Mouse (Mus musculus) hindbrain, embryonic 12.5 days (tissue): ENCODE data around the gene Sugp1. TPM values are rescaled to one million over a fixed set of nuclear protein-coding genes. Genes with fewer than 3 reads are reported as not detected.

Experiments used
- ATAC-seq: fragments of 200-750 bp; cut with Nextera tagmentation; 2 replicates; pipeline ENCODE4 v1.8.0; 2017; ENCODE audit warnings: moderate TSS enrichment; ENCODE audit not compliant: low FRiP score
- H3K27ac ChIP-seq: fragments of 300-500 bp; sonication (generic); 2 replicates; pipeline ENCODE4 v1.5.1; 2016; ENCODE audit warnings: mild to moderate bottlenecking
- H3K27me3 ChIP-seq: fragments of 300-500 bp; sonication (generic); 2 replicates; pipeline ENCODE4 v1.6.1; 2016; ENCODE audit warnings: mild to moderate bottlenecking
- H3K36me3 ChIP-seq: fragments of 300-500 bp; sonication (generic); 2 replicates; pipeline ENCODE4 v1.6.1; 2016; ENCODE audit warnings: mild to moderate bottlenecking
- H3K4me1 ChIP-seq: fragments of 300-500 bp; sonication (generic); 2 replicates; pipeline ENCODE4 v1.6.1; 2016
- H3K4me2 ChIP-seq: fragments of 300-500 bp; sonication (generic); replicated peaks from 2 replicates; pipeline ENCODE4 v1.6.1; 2016; ENCODE audit warnings: mild to moderate bottlenecking
- H3K4me3 ChIP-seq: fragments of 300-500 bp; sonication (generic); 2 replicates; pipeline ENCODE4 v1.5.1; 2016; ENCODE audit warnings: mild to moderate bottlenecking
- H3K9ac ChIP-seq: fragments of 300-500 bp; sonication (generic); 2 replicates; pipeline ENCODE4 v1.6.1; 2016; ENCODE audit warnings: mild to moderate bottlenecking, moderate library complexity
- H3K9me3 ChIP-seq: fragments of 300-500 bp; sonication (generic); replicated peaks from 2 replicates; pipeline ENCODE4 v1.6.1; 2016; ENCODE audit warnings: mild to moderate bottlenecking
- WGBS: fragments of 180-500 bp; shearing (Covaris S2); methylation state at CpG from one replicate; pipeline ENCODE4 v1.1.7; 2016; 5-methylcytosine and 5-hydroxymethylcytosine counted together
- polyA plus RNA-seq: library from polyadenylated mRNA; unstranded; fragments of >200 nt; fragmentation: Nextera tagmentation; extraction: Ambion mirVana; gene quantifications from 2 replicates; pipeline ENCODE4 v1.2.1, GENCODE M21; 2016

Gene Sugp1
- polyA plus RNA-seq, 1 experiment from 2014 or later: 53.7 TPM

- Histone ChIP-seq H3K4me2 (no peak overlapping the region), H3K4me1 (peaks cover 37% of the 10 kb centered on the region), H3K9ac (no peak overlapping the region), H3K27me3 (peaks cover 66% of the 10 kb centered on the region), H3K36me3 (peaks cover 7% of the 10 kb centered on the region), H3K4me3 (no peak overlapping the region), H3K27ac (no peak overlapping the region), H3K9me3 (no peaks in the 10 kb centered on the region)
- peak; percentile 18; the same call in 1 of the 2 replicates for ATAC-seq
- WGBS: 46% methylated on average over 9 of the region's 9 CpGs
Observed at GRCm38 (mm10) chr8:70089296-70089960, 46.8 kb downstream of the Sugp1 start.

GRCm38 (mm10) chr8:70092786-70093185 is 50.2 kb downstream of the Sugp1 start:
- no peak for ATAC-seq
- no peak overlapping the region for H3K4me3 ChIP-seq
- no peaks in the 10 kb centered on the region for H3K9me3 ChIP-seq
- no peak overlapping the region for H3K4me2 ChIP-seq
- no peak overlapping the region for H3K9ac ChIP-seq
- 67% methylated on average over 8 of the region's 8 CpGs for WGBS
- peaks cover 25% of the 10 kb centered on the region for H3K4me1 ChIP-seq
- peaks cover 32% of the 10 kb centered on the region for H3K27me3 ChIP-seq
- no peak overlapping the region for H3K27ac ChIP-seq
- peaks cover 38% of the 10 kb centered on the region for H3K36me3 ChIP-seq

- no peak overlapping the region for H3K4me3 ChIP-seq
- H3K36me3 ChIP-seq: peaks cover 90% of the 10 kb centered on the region
Observed at GRCm38 (mm10) chr8:70099276-70099675, 56.7 kb downstream of the Sugp1 start.

GRCm38 (mm10) chr8:70100241-70100640 is 57.6 kb downstream of the Sugp1 start:
- Histone ChIP-seq H3K9me3 (no peaks in the 10 kb centered on the region), H3K4me3 (no peak overlapping the region), H3K27me3 (no peaks in the 10 kb centered on the region), H3K9ac (no peak overlapping the region), H3K4me2 (no peak overlapping the region), H3K36me3 (peaks cover 93% of the 10 kb centered on the region), H3K4me1 (peaks cover 5% of the 10 kb centered on the region), H3K27ac (no peak overlapping the region)
- 92% methylated on average over 8 of the region's 8 CpGs for WGBS
- ATAC-seq: no peak

More at GRCm38 (mm10) chr8:70099276-70099675, 56.7 kb downstream of the Sugp1 start:
- WGBS: 81% methylated on average over 8 of the region's 8 CpGs
- Histone ChIP-seq H3K4me1 (no peaks in the 10 kb centered on the region), H3K27me3 (no peaks in the 10 kb centered on the region), H3K27ac (no peak overlapping the region), H3K4me2 (no peak overlapping the region), H3K9me3 (no peaks in the 10 kb centered on the region), H3K9ac (no peak overlapping the region)
- ATAC-seq: no peak

- Histone ChIP-seq H3K36me3 (peaks cover 92% of the 10 kb centered on the region), H3K4me1 (peaks cover 8% of the 10 kb centered on the region), H3K9me3 (no peaks in the 10 kb centered on the region), H3K27me3 (peaks cover 7% of the 10 kb centered on the region; the same call in 1 of the 2 replicates), H3K4me2 (no peak overlapping the region), H3K27ac (no peak overlapping the region), H3K9ac (peak overlapping the region; percentile 18; the same call in 1 of the 2 replicates), H3K4me3 (no peak overlapping the region)
- 17% methylated on average over 6 of the region's 6 CpGs for WGBS
- peak; percentile 42; the same call in 1 of the 2 replicates for ATAC-seq
Observed at GRCm38 (mm10) chr8:70104506-70104905, 61.9 kb downstream of the Sugp1 start.

GRCm38 (mm10) chr8:70104922-70105321 is 62.3 kb downstream of the Sugp1 start:
- WGBS: 82% methylated on average over 7 of the region's 7 CpGs

GRCm38 (mm10) chr8:70110451-70110850 is 67.8 kb downstream of the Sugp1 start:
- 95% methylated on average over 2 of the region's 2 CpGs for WGBS
- Histone ChIP-seq H3K9me3 (no peaks in the 10 kb centered on the region), H3K36me3 (peaks cover 97% of the 10 kb centered on the region), H3K4me2 (no peak overlapping the region), H3K9ac (no peak overlapping the region), H3K4me1 (peaks cover 11% of the 10 kb centered on the region), H3K4me3 (no peak overlapping the region), H3K27ac (no peak overlapping the region), H3K27me3 (peaks cover 66% of the 10 kb centered on the region)
- no peak for ATAC-seq

More at GRCm38 (mm10) chr8:70104922-70105321, 62.3 kb downstream of the Sugp1 start:
- Histone ChIP-seq H3K9ac (no peak overlapping the region; the same call in 1 of the 2 replicates), H3K4me1 (peaks cover 8% of the 10 kb centered on the region), H3K4me2 (no peak overlapping the region), H3K27ac (no peak overlapping the region), H3K4me3 (no peak overlapping the region), H3K27me3 (peaks cover 11% of the 10 kb centered on the region), H3K36me3 (peaks cover 92% of the 10 kb centered on the region), H3K9me3 (no peaks in the 10 kb centered on the region)
- no peak for ATAC-seq

- Histone ChIP-seq H3K36me3 (peaks cover 96% of the 10 kb centered on the region), H3K27ac (no peak overlapping the region), H3K9ac (no peak overlapping the region), H3K4me1 (peaks cover 11% of the 10 kb centered on the region), H3K9me3 (no peaks in the 10 kb centered on the region), H3K27me3 (peaks cover 73% of the 10 kb centered on the region), H3K4me2 (no peak overlapping the region), H3K4me3 (no peak overlapping the region)
- ATAC-seq: no peak
- 54% methylated on average over 23 of the region's 23 CpGs for WGBS
Observed at GRCm38 (mm10) chr8:70111192-70111795, 68.7 kb downstream of the Sugp1 start.

- Histone ChIP-seq H3K27ac (no peak overlapping the region), H3K36me3 (peaks cover 91% of the 10 kb centered on the region), H3K27me3 (peaks cover 79% of the 10 kb centered on the region), H3K9ac (no peak overlapping the region), H3K9me3 (no peaks in the 10 kb centered on the region), H3K4me2 (0 out of 2 replicates have a peak overlapping the region, but pooled peaks have one; percentile 2), H3K4me1 (peaks cover 22% of the 10 kb centered on the region), H3K4me3 (no peak overlapping the region)
- peak; percentile 27; the same call in 1 of the 2 replicates for ATAC-seq
- 8% methylated on average over 43 of the region's 43 CpGs for WGBS
Observed at GRCm38 (mm10) chr8:70112401-70113016, 69.9 kb downstream of the Sugp1 start.

GRCm38 (mm10) chr8:70114488-70114887 is 71.9 kb downstream of the Sugp1 start:
- WGBS: 31% methylated on average over 6 of the region's 6 CpGs
- Histone ChIP-seq H3K27ac (no peak overlapping the region), H3K9ac (no peak overlapping the region), H3K27me3 (peaks cover 80% of the 10 kb centered on the region), H3K36me3 (peaks cover 72% of the 10 kb centered on the region), H3K4me3 (no peak overlapping the region), H3K4me1 (peaks cover 29% of the 10 kb centered on the region), H3K4me2 (no peak overlapping the region), H3K9me3 (no peaks in the 10 kb centered on the region)
- no peak for ATAC-seq

- 74% methylated on average over 13 of the region's 13 CpGs for WGBS
Observed at GRCm38 (mm10) chr8:70114892-70115291, 72.3 kb downstream of the Sugp1 start.

GRCm38 (mm10) chr8:70117611-70118010 is 75.0 kb downstream of the Sugp1 start:
- 0 out of 2 replicates have a peak overlapping the region, but pooled peaks have one; percentile 88 for H3K9ac ChIP-seq
- no peaks in the 10 kb centered on the region for H3K9me3 ChIP-seq
- no peak overlapping the region for H3K27ac ChIP-seq
- no peak for ATAC-seq
- peaks cover 54% of the 10 kb centered on the region for H3K27me3 ChIP-seq
- peak overlapping the region; percentile 81 for H3K4me2 ChIP-seq
- peaks cover 30% of the 10 kb centered on the region for H3K4me1 ChIP-seq
- 8% methylated on average over 9 of the region's 9 CpGs for WGBS
- H3K4me3 ChIP-seq: 0 out of 2 replicates have a peak overlapping the region, but pooled peaks have one; percentile 65
- H3K36me3 ChIP-seq: peaks cover 40% of the 10 kb centered on the region

More at GRCm38 (mm10) chr8:70114892-70115291, 72.3 kb downstream of the Sugp1 start:
- Histone ChIP-seq H3K36me3 (peaks cover 68% of the 10 kb centered on the region), H3K4me1 (peaks cover 29% of the 10 kb centered on the region), H3K9ac (no peak overlapping the region), H3K9me3 (no peaks in the 10 kb centered on the region), H3K27ac (no peak overlapping the region), H3K4me3 (no peak overlapping the region), H3K4me2 (no peak overlapping the region), H3K27me3 (peaks cover 80% of the 10 kb centered on the region)
- ATAC-seq: no peak
